Mouse (Mus musculus) MEL (cell line): Measurements from ENCODE around the gene Rora. TPM values are rescaled to one million over a fixed set of nuclear protein-coding genes. Genes with fewer than 3 reads are reported as not detected.

Experiments
- DNase-seq: peaks from one replicate; pipeline ENCODE4 v3.0.0; 2011; ENCODE audit warnings: low read depth, low spot score
- H3K27ac ChIP-seq: 2 replicates; pipeline ENCODE4 v1.5.1; 2012; ENCODE audit warnings: low read depth, mild to moderate bottlenecking, control low read depth, low read length, moderate library complexity; ENCODE audit not compliant: control insufficient read depth
- H3K27me3 ChIP-seq, 2 experiments: fragments of 150-350 bp in 1 of 2; sonication (generic) in 1 of 2; 2 replicates each; pipeline ENCODE4 v1.6.1; 2012; ENCODE audit warnings: low read length in 2 of 2, mild to moderate bottlenecking in 2 of 2, improper control_type of control experiment in 1 of 2, moderate library complexity in 1 of 2; ENCODE audit not compliant: insufficient read depth in 2 of 2, control insufficient read depth in 1 of 2
- H3K36me3 ChIP-seq, 2 experiments: 2 replicates each; pipeline ENCODE4 v1.6.1; 2012 to 2014; ENCODE audit warnings: low read length in 2 of 2, improper control_type of control experiment in 1 of 2, inconsistent platforms in 1 of 2, mild to moderate bottlenecking in 1 of 2; ENCODE audit not compliant: insufficient read depth in 2 of 2, control insufficient read depth in 1 of 2
- H3K4me1 ChIP-seq, 2 experiments: fragments of 150-350 bp in 1 of 2; sonication (generic) in 1 of 2; 2 replicates each; pipeline ENCODE4 v1.6.1; 2012; ENCODE audit warnings: low read length in 2 of 2, improper control_type of control experiment in 1 of 2, mild to moderate bottlenecking in 1 of 2; ENCODE audit not compliant: insufficient read depth in 2 of 2, control insufficient read depth in 1 of 2
- H3K4me3 ChIP-seq, 2 experiments: fragments of 150-350 bp in 1 of 2; sonication (generic) in 1 of 2; 2 replicates each; pipeline ENCODE4 v1.5.1; 2012; ENCODE audit warnings: low read depth in 2 of 2, low read length in 2 of 2, mild to moderate bottlenecking in 2 of 2, moderate library complexity in 2 of 2, control low read depth in 1 of 2, improper control_type of control experiment in 1 of 2; ENCODE audit not compliant: control insufficient read depth in 1 of 2, insufficient read depth in 1 of 2
- H3K79me2 ChIP-seq: 2 replicates; pipeline ENCODE4 v1.6.1; 2012; ENCODE audit warnings: mild to moderate bottlenecking, low read length, moderate library complexity; ENCODE audit not compliant: control insufficient read depth, poor library complexity, insufficient read depth
- H3K9ac ChIP-seq: 2 replicates; pipeline ENCODE4 v1.6.1; 2012; ENCODE audit warnings: low read depth, mild to moderate bottlenecking, control low read depth, low read length, moderate library complexity; ENCODE audit not compliant: control insufficient read depth, poor library complexity, severe bottlenecking
- H3K9me3 ChIP-seq: fragments of 150-350 bp; sonication (generic); replicated peaks from 2 replicates; pipeline ENCODE4 v1.6.1; 2012; ENCODE audit warnings: mild to moderate bottlenecking, low read length, improper control_type of control experiment, moderate library complexity; ENCODE audit not compliant: insufficient read depth
- EP300 ChIP-seq, 2 experiments: IDR thresholded peaks; 2 replicates each; pipeline ENCODE4 v1.6.1; 2011; ENCODE audit warnings: improper control_type of control experiment in 2 of 2, low read length in 2 of 2, low read depth in 1 of 2, mild to moderate bottlenecking in 1 of 2
- GABPA ChIP-seq: IDR thresholded peaks from 2 replicates; pipeline ENCODE4 v1.6.1; 2012; ENCODE audit warnings: low read depth, mild to moderate bottlenecking, inconsistent platforms, low read length, improper control_type of control experiment, moderate library complexity
- HCFC1 ChIP-seq: IDR thresholded peaks from 2 replicates; pipeline ENCODE4 v1.6.1; 2012; ENCODE audit warnings: low read depth, mild to moderate bottlenecking, inconsistent platforms, low read length, improper control_type of control experiment, moderate library complexity
- JUND ChIP-seq: IDR thresholded peaks from 2 replicates; pipeline ENCODE4 v1.6.1; 2011; ENCODE audit warnings: low read depth, mild to moderate bottlenecking, improper control_type of control experiment, low read length
- KAT2A ChIP-seq: conservative IDR thresholded peaks from 2 replicates; pipeline ENCODE4 v1.6.1; 2012; ENCODE audit warnings: low read depth, low read length, improper control_type of control experiment, inconsistent platforms
- MEF2A ChIP-seq: IDR thresholded peaks from 2 replicates; pipeline ENCODE4 v1.6.1; 2014; ENCODE audit warnings: low read depth, mild to moderate bottlenecking, inconsistent platforms, low read length, improper control_type of control experiment; ENCODE audit not compliant: poor library complexity, insufficient replicate concordance, severe bottlenecking; ENCODE audit errors: extremely low read depth
- NRF1 ChIP-seq: IDR thresholded peaks from 2 replicates; pipeline ENCODE4 v1.6.1; 2014; ENCODE audit warnings: low read depth, mild to moderate bottlenecking, inconsistent platforms, low read length, improper control_type of control experiment, moderate library complexity; ENCODE audit not compliant: poor library complexity, insufficient read depth, severe bottlenecking
- RAD21 ChIP-seq: IDR thresholded peaks from 2 replicates; pipeline ENCODE4 v1.6.1; 2011; ENCODE audit warnings: mild to moderate bottlenecking, low read depth, low read length, improper control_type of control experiment
- SMC3 ChIP-seq: IDR thresholded peaks from 2 replicates; pipeline ENCODE4 v1.6.1; 2011; ENCODE audit warnings: low read depth, low read length, improper control_type of control experiment
- TBP ChIP-seq: IDR thresholded peaks from 2 replicates; pipeline ENCODE4 v1.8.0; 2011; ENCODE audit warnings: low read depth, low read length, improper control_type of control experiment
- TCF12 ChIP-seq: IDR thresholded peaks from 2 replicates; pipeline ENCODE4 v1.6.1; 2014; ENCODE audit warnings: low read depth, mild to moderate bottlenecking, inconsistent platforms, low read length, improper control_type of control experiment, moderate library complexity
- UBTF ChIP-seq: IDR thresholded peaks from 2 replicates; pipeline ENCODE4 v1.6.1; 2012; ENCODE audit warnings: low read depth, mild to moderate bottlenecking, inconsistent platforms, low read length, improper control_type of control experiment, moderate library complexity, borderline replicate concordance; ENCODE audit not compliant: insufficient read depth
- USF2 ChIP-seq, 2 experiments: IDR thresholded peaks; 2 replicates each; pipeline ENCODE4 v1.6.1; 2011 to 2012; ENCODE audit warnings: improper control_type of control experiment in 2 of 2, low read length in 2 of 2, borderline replicate concordance in 1 of 2, inconsistent platforms in 1 of 2, low read depth in 1 of 2, mild to moderate bottlenecking in 1 of 2; ENCODE audit not compliant: insufficient read depth in 1 of 2
- ZKSCAN1 ChIP-seq: IDR thresholded peaks from 2 replicates; pipeline ENCODE4 v1.6.1; 2012; ENCODE audit warnings: low read depth, mild to moderate bottlenecking, inconsistent platforms, low read length, improper control_type of control experiment, moderate library complexity
- polyA plus RNA-seq, 2 experiments: library from polyadenylated mRNA; stranded (reverse) in 1 of 2; unstranded in 1 of 2; fragments of >175 nt in 1 of 2; fragments of >200 nt in 1 of 2; gene quantifications; 2 replicates each; pipeline versions ENCODE4 v1.2.1 to v1.2.4; 2012; ENCODE audit warnings: low replicate concordance in 2 of 2, low read depth in 1 of 2; ENCODE audit not compliant: insufficient read length in 2 of 2, insufficient read depth in 1 of 2, missing spikeins in 1 of 2
- total RNA-seq: library from RNA; depleted of rRNA; stranded (reverse); fragments of 300-350 nt; gene quantifications from 2 replicates; pipeline ENCODE4 v1.2.3, GENCODE M21; 2012

Rora gene
- total and polyA plus RNA-seq, 3 experiments: not detected

GRCm38 (mm10) chr9:69023314-69023713 lies 369.7 kb downstream of the Rora start:
- H3K4me3 ChIP-seq: no peak overlapping the region
- DNase-seq: no peak

GRCm38 (mm10) chr9:69028177-69028576 lies 374.6 kb downstream of the Rora start:
- Histone ChIP-seq H3K9me3 (no peaks in the 10 kb centered on the region), H3K4me3 (no peak overlapping the region)
- TF ChIP-seq MEF2A: no peak
- TF ChIP-seq, all 39 proteins: peak for 0
- no peak overlapping the region for H3K9ac ChIP-seq
- H3K27me3 ChIP-seq: no peaks in the 10 kb centered on the region
- no peaks in the 10 kb centered on the region for H3K36me3 ChIP-seq
- H3K4me1 ChIP-seq: no peaks in the 10 kb centered on the region
- no peak overlapping the region for H3K27ac ChIP-seq
- no peaks in the 10 kb centered on the region for H3K79me2 ChIP-seq
- no peak for DNase-seq

More at GRCm38 (mm10) chr9:69023314-69023713, 369.7 kb downstream of the Rora start:
- Histone ChIP-seq H3K27me3 (no peaks in the 10 kb centered on the region), H3K9ac (no peak overlapping the region), H3K9me3 (no peaks in the 10 kb centered on the region), H3K27ac (no peak overlapping the region), H3K4me1 (no peaks in the 10 kb centered on the region), H3K36me3 (no peaks in the 10 kb centered on the region), H3K79me2 (no peaks in the 10 kb centered on the region)
- TF ChIP-seq MEF2A (no peak), RAD21 (no peak), SMC3 (no peak), TCF12 (no peak), TBP (no peak), USF2 (IDR thresholded peaks at IDR 0.05; ENCODE audit: borderline replicate concordance in 1 of 2, insufficient read depth in 1 of 2, low read depth in 1 of 2, low read length in 2 of 2) (no peak), EP300 (IDR thresholded peaks at IDR 0.05; ENCODE audit: low read depth in 1 of 2, low read length in 2 of 2) (no peak), HCFC1 (no peak), JUND (no peak), KAT2A (no peak), NRF1 (no peak)

GRCm38 (mm10) chr9:69034301-69034871 lies 380.8 kb downstream of the Rora start:
- no peak overlapping the region for H3K27ac ChIP-seq
- H3K9ac ChIP-seq: no peak overlapping the region
- H3K9me3 ChIP-seq: no peaks in the 10 kb centered on the region
- no peaks in the 10 kb centered on the region for H3K36me3 ChIP-seq
- H3K4me3 ChIP-seq: no peak overlapping the region
- TF ChIP-seq GABPA: no peak
- no peak for TF ChIP-seq RAD21
- no peak for TF ChIP-seq ZKSCAN1
- no peak for TF ChIP-seq MEF2A
- no peak for TF ChIP-seq UBTF
- no peak for TF ChIP-seq USF2 (IDR thresholded peaks at IDR 0.05; ENCODE audit: borderline replicate concordance in 1 of 2, insufficient read depth in 1 of 2, low read depth in 1 of 2, low read length in 2 of 2)
- TF ChIP-seq JUND: no peak
- no peak for TF ChIP-seq TCF12
- no peaks in the 10 kb centered on the region for H3K27me3 ChIP-seq
- DNase-seq: no peak
- no peaks in the 10 kb centered on the region for H3K4me1 ChIP-seq
- no peaks in the 10 kb centered on the region for H3K79me2 ChIP-seq
